Mouse (Mus musculus) cerebellum, adult 2 months (tissue): ENCODE measurements around the gene Myo18a.

Experiments used
- CTCF ChIP-seq: fragments of 200-500 bp; IDR thresholded peaks from 2 replicates; pipeline ENCODE4 v1.5.1; 2011; ENCODE audit warnings: low read depth, mild to moderate bottlenecking, control low read depth, low read length, moderate library complexity, borderline replicate concordance; ENCODE audit not compliant: insufficient read depth
- POLR2A ChIP-seq: fragments of 200-500 bp; IDR thresholded peaks from 2 replicates; pipeline ENCODE4 v1.6.1; 2011; ENCODE audit warnings: low read length, control low read depth, borderline replicate concordance; ENCODE audit not compliant: insufficient read depth

- TF ChIP-seq CTCF (no peak), POLR2A (no peak)
These were observed 146.3 kb downstream of the Myo18a start for GRCm38 (mm10) chr11:77909376-77909775.
